Mouse (Mus musculus) forebrain, embryonic 12.5 days (tissue): ENCODE data around the gene Lpin3. TPM values are rescaled to one million over a fixed set of nuclear protein-coding genes. Genes with fewer than 3 reads are reported as not detected.

Experiments used
- ATAC-seq: fragments of 200-750 bp; cut with Nextera tagmentation; 2 replicates; pipeline ENCODE4 v1.8.0; 2017; ENCODE audit warnings: moderate TSS enrichment; ENCODE audit not compliant: low FRiP score
- H3K27ac ChIP-seq: fragments of 300-500 bp; sonication (generic); 2 replicates; pipeline ENCODE4 v1.5.1; 2016; ENCODE audit warnings: mild to moderate bottlenecking
- H3K27me3 ChIP-seq: fragments of 300-500 bp; sonication (generic); 2 replicates; pipeline ENCODE4 v1.6.1; 2016; ENCODE audit warnings: mild to moderate bottlenecking
- H3K36me3 ChIP-seq: fragments of 300-500 bp; sonication (generic); replicated peaks from 2 replicates; pipeline ENCODE4 v1.6.1; 2016; ENCODE audit warnings: mild to moderate bottlenecking
- H3K4me1 ChIP-seq: fragments of 300-500 bp; sonication (generic); 2 replicates; pipeline ENCODE4 v1.6.1; 2016
- H3K4me2 ChIP-seq: fragments of 300-500 bp; sonication (generic); 2 replicates; pipeline ENCODE4 v1.6.1; 2016; ENCODE audit warnings: mild to moderate bottlenecking, moderate library complexity
- H3K4me3 ChIP-seq: fragments of 300-500 bp; sonication (generic); replicated peaks from 2 replicates; pipeline ENCODE4 v1.5.1; 2016; ENCODE audit warnings: mild to moderate bottlenecking
- H3K9ac ChIP-seq: fragments of 300-500 bp; sonication (generic); 2 replicates; pipeline ENCODE4 v1.6.1; 2016; ENCODE audit warnings: mild to moderate bottlenecking
- H3K9me3 ChIP-seq: fragments of 300-500 bp; sonication (generic); 2 replicates; pipeline ENCODE4 v1.6.1; 2016
- WGBS: fragments of 180-500 bp; shearing (Covaris S2); methylation state at CpG from one replicate; pipeline ENCODE4 v1.1.7; 2016; 5-methylcytosine and 5-hydroxymethylcytosine counted together
- polyA plus RNA-seq: library from polyadenylated mRNA; unstranded; fragments of >200 nt; fragmentation: Nextera tagmentation; extraction: Ambion mirVana; gene quantifications from 2 replicates; pipeline ENCODE4 v1.2.1, GENCODE M21; 2016

Lpin3 gene
- polyA plus RNA-seq, 1 experiment from 2014 or later: 0.28 TPM

- Histone ChIP-seq H3K36me3 (peaks cover 80% of the 10 kb centered on the region), H3K4me3 (no peak overlapping the region), H3K9ac (no peak overlapping the region), H3K27ac (no peak overlapping the region), H3K4me1 (no peaks in the 10 kb centered on the region), H3K27me3 (no peaks in the 10 kb centered on the region), H3K9me3 (no peaks in the 10 kb centered on the region), H3K4me2 (no peak overlapping the region)
- no peak for ATAC-seq
- 87% methylated on average over 4 of the region's 4 CpGs for WGBS
These were observed 71.1 kb downstream of the Lpin3 start for GRCm38 (mm10) chr2:160951595-160951994.

- Histone ChIP-seq H3K4me2 (no peak overlapping the region), H3K9ac (no peak overlapping the region), H3K27me3 (no peaks in the 10 kb centered on the region), H3K36me3 (peaks cover 83% of the 10 kb centered on the region), H3K9me3 (no peaks in the 10 kb centered on the region), H3K4me3 (no peak overlapping the region), H3K27ac (no peak overlapping the region), H3K4me1 (no peaks in the 10 kb centered on the region)
- ATAC-seq: no peak
- WGBS: 88% methylated on average over 7 of the region's 7 CpGs
These were observed 72.8 kb downstream of the Lpin3 start for GRCm38 (mm10) chr2:160953131-160953873.

- Histone ChIP-seq H3K27ac (no peak overlapping the region), H3K4me3 (no peak overlapping the region), H3K9ac (no peak overlapping the region), H3K9me3 (no peaks in the 10 kb centered on the region), H3K4me2 (no peak overlapping the region), H3K27me3 (no peaks in the 10 kb centered on the region), H3K4me1 (no peaks in the 10 kb centered on the region), H3K36me3 (peaks cover 77% of the 10 kb centered on the region)
- no peak for ATAC-seq
- WGBS: 93% methylated on average over 3 of the region's 3 CpGs
These were observed 74.1 kb downstream of the Lpin3 start for GRCm38 (mm10) chr2:160954541-160954940.

- no peaks in the 10 kb centered on the region for H3K27me3 ChIP-seq
- no peak overlapping the region for H3K4me3 ChIP-seq
- no peaks in the 10 kb centered on the region for H3K4me1 ChIP-seq
- ATAC-seq: no peak
- no peak overlapping the region for H3K4me2 ChIP-seq
- no peak overlapping the region for H3K27ac ChIP-seq
- no peak overlapping the region for H3K9ac ChIP-seq
- WGBS: 72% methylated on average over 7 of the region's 7 CpGs
- no peaks in the 10 kb centered on the region for H3K9me3 ChIP-seq
- H3K36me3 ChIP-seq: peaks cover 77% of the 10 kb centered on the region
These were observed 74.9 kb downstream of the Lpin3 start for GRCm38 (mm10) chr2:160955331-160955730.

Other genes with a start within 250 kb of the Lpin3 start
- gene Top1, start 234.8 kb upstream of the Lpin3 start, polyA plus RNA-seq: 146 and 148 TPM in 2 replicates
- gene Plcg1, start 149.4 kb upstream of the Lpin3 start, polyA plus RNA-seq: 91.1 and 100 TPM in 2 replicates
- 16.0 and 16.5 TPM in 2 replicates for gene Zhx3, start 7.7 kb upstream of the Lpin3 start, polyA plus RNA-seq
- gene Emilin3, start 31.7 kb downstream of the Lpin3 start, polyA plus RNA-seq: 2.9 and 3.2 TPM in 2 replicates
- 45.8 and 50.3 TPM in 2 replicates for gene Chd6, start 228.4 kb downstream of the Lpin3 start, polyA plus RNA-seq